Mouse (Mus musculus): ENCODE results near the gene Bmt2. TPM values are rescaled to one million over a fixed set of nuclear protein-coding genes. Genes with fewer than 3 reads are reported as not detected.

Bmt2 gene
- polyA plus RNA-seq (2012; ENCODE audit: low replicate concordance) = 1.7 and 1.9 TPM in 2 replicates

GRCm38 (mm10) chr6:13677818-13678282, at the start of gene Bmt2:
TSS of gene Bmt2 (minus strand) at chr6:13677966.

DNA sequence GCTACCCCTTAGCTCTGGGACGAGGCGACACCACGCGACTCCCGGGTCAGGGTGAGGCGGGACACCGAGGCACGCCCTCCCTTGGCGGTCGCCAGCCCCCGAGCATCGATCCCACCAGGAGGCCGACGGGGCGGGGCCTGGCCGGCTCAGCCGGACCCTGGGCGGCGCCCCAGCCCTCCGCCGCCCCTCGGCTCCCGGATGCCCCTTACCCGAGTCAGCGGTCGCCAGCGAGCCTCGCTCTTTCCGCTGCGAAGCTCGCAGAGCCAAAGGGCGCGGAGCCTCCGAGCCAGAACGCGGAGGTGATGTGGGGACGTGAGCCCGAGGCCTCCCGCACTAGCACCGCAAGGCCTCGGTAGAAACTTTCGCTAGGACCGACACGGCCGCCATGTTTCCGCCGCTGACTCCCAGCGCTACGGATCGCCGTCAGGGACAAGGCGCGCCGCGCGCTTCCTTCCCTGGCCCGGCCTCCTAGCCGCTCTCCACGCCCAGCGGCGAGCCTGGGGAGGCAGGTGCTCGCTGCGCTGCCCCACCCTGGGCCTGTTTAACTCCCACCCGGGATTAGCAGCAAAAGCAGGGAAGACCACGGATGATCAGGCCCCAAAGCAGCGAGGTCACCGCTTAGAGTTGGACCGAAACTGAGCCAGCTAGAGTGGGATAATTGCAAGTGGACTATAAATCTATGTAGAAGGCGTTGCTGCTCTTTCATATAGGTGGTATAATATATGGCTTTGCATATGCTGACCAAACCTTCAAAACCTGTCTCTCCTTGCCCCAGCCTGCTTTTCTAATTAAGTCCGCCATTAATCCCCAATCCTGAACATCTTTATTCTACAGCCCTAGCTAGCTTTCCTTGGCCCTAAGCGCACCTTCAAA, 69.9 kb downstream of the Bmt2 start, which contains the start of gene Tmem168:
Tmem168 (minus strand) TSS at position 480 of the 873 bp plus-strand sequence.

Other genes starting within 250 kb of the Bmt2 start
- gene Tmem168, start 69.9 kb downstream of the Bmt2 start, polyA plus RNA-seq (2012; ENCODE audit: low replicate concordance) = 4.7 and 19.7 TPM in 2 replicates
- not detected in 2 replicates for gene Gpr85, start 162.0 kb upstream of the Bmt2 start, polyA plus RNA-seq (2012; ENCODE audit: low replicate concordance)
- 4.7 and 12.0 TPM in 2 replicates for gene 2610001J05Rik, start 193.6 kb upstream of the Bmt2 start, polyA plus RNA-seq (2012; ENCODE audit: low replicate concordance)